ENCODE assay signal across 8 mouse cellular contexts in the genomic region with DNA sequence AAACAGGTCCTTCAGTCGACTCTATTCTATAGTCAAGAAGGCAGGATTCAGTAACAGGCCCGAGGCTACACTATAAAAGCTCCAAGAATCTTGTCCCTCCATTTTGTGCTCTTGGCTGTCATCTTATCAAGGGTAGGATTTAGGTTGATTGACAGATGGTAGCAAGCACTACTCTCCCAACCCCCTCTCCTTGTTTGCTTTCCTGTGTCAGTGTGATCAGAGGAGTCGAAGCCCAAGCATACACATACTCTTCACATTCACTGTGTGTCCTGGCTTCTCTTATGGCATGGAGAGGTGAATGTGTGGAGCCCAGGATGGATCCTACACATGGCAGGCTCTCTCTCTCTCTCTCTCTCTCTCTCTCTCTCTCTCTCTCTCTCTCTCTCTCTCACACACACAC. TPM values are rescaled to one million over a fixed set of nuclear protein-coding genes. Genes with fewer than 3 reads are reported as not detected.
A peak's percentile ranks its signal among the peaks of the same experiment; 100 is the strongest.
DNase-seq lines count a peak whose midpoint lies in the region; ATAC-seq and TF ChIP-seq lines count a peak whose summit lies in the region.
"Had no signal": no experiment of that assay in that cellular context is flagged by ENCODE, and none has a peak within 500 bp of the region (broad histone marks: within the 10 kb centered on the region; RNA-seq: fewer than 3 reads in every experiment).

No protein-coding gene starts in this region.

- H3K4me1 ChIP-seq in megakaryocyte, embryonic 14.5 days: peaks cover 95% of the 10 kb centered on the region
- H3K4me1 ChIP-seq in embryonic facial prominence, embryonic 10.5 days: peaks cover 31% of the 10 kb centered on the region
- peaks cover 65% of the 10 kb centered on the region for H3K4me1 ChIP-seq in liver, postnatal 0 days (ENCODE audit: insufficient read depth)
- H3K4me1 ChIP-seq in cerebellum, adult 2 months (ENCODE audit: control insufficient read depth, insufficient read depth, low read length): no peaks in the 10 kb centered on the region

- H3K4me2 ChIP-seq in liver, postnatal 0 days (ENCODE audit: low read depth, low read length): peak overlapping the region; percentile 77

- no peak for DNase-seq in embryonic facial prominence, embryonic 10.5 days (ENCODE audit: low spot score)
- no peak for DNase-seq in liver, postnatal 0 days
- peak; percentile 56 for DNase-seq in thymus, postnatal 4 days
- no peak for DNase-seq in cerebellum, adult 2 months
- no peak for DNase-seq in kidney, postnatal 25 days
- DNase-seq: lung, postnatal 10 days had no signal

- 82% methylated on average over 3 of the region's 3 CpGs for WGBS in embryonic facial prominence, embryonic 10.5 days
- WGBS in liver, postnatal 0 days (ENCODE audit: insufficient replicate concordance): 26% methylated on average over 3 of the region's 3 CpGs
- 68% methylated on average over 3 of the region's 3 CpGs for WGBS in cerebellum, adult 2 months

- H3K27ac ChIP-seq in embryonic facial prominence, embryonic 10.5 days (replicated peaks): peak overlapping the region; percentile 52; the same call in 1 of the 2 replicates
- H3K27ac ChIP-seq in liver, postnatal 0 days (ENCODE audit: low read depth): peak overlapping the region; percentile 99
- no peak overlapping the region for H3K27ac ChIP-seq in cerebellum, adult 2 months (ENCODE audit: insufficient read depth, low read length)

- H3K9ac ChIP-seq in liver, postnatal 0 days (replicated peaks): peak overlapping the region; percentile 76

- no peaks in the 10 kb centered on the region for H3K9me3 ChIP-seq in megakaryocyte, embryonic 14.5 days
- H3K9me3 ChIP-seq in embryonic facial prominence, embryonic 10.5 days: no peaks in the 10 kb centered on the region
- H3K9me3 ChIP-seq in liver, postnatal 0 days (ENCODE audit: low read length): no peaks in the 10 kb centered on the region

- no peak for ATAC-seq in megakaryocyte, adult 5-6 weeks (ENCODE audit: poor library complexity, severe bottlenecking)
- ATAC-seq in liver, postnatal 0 days: peak; percentile 9

- H3K36me3 ChIP-seq in megakaryocyte, embryonic 14.5 days (replicated peaks; ENCODE audit: low read length): peaks cover 11% of the 10 kb centered on the region
- H3K36me3 ChIP-seq in embryonic facial prominence, embryonic 10.5 days (replicated peaks): peaks cover 1% of the 10 kb centered on the region; the same call in 1 of the 2 replicates
- H3K36me3 ChIP-seq in liver, postnatal 0 days (replicated peaks; ENCODE audit: insufficient read depth, low read length): no peaks in the 10 kb centered on the region

- TF ChIP-seq POLR2A in cerebellum, adult 2 months (IDR thresholded peaks at IDR 0.05; ENCODE audit: borderline replicate concordance, insufficient read depth, low read length): no peak

- H3K4me3 ChIP-seq in megakaryocyte, embryonic 14.5 days (replicated peaks): peak overlapping the region; percentile 93
- no peak overlapping the region for H3K4me3 ChIP-seq in embryonic facial prominence, embryonic 10.5 days
- peak overlapping the region; percentile 45 for H3K4me3 ChIP-seq in liver, postnatal 0 days (ENCODE audit: low read depth, low read length)
- no peak overlapping the region for H3K4me3 ChIP-seq in cerebellum, adult 2 months (replicated peaks; ENCODE audit: insufficient read depth, low read depth, low read length)

- no peaks in the 10 kb centered on the region for H3K27me3 ChIP-seq in megakaryocyte, embryonic 14.5 days (replicated peaks)
- H3K27me3 ChIP-seq in embryonic facial prominence, embryonic 10.5 days (replicated peaks; ENCODE audit: low read depth, poor library complexity, severe bottlenecking): no peaks in the 10 kb centered on the region
- H3K27me3 ChIP-seq in liver, postnatal 0 days (ENCODE audit: insufficient read depth, low read length): no peaks in the 10 kb centered on the region
- H3K27me3 ChIP-seq in cerebellum, adult 2 months (ENCODE audit: control insufficient read depth, insufficient read depth, low read length): no peaks in the 10 kb centered on the region

- no peak for TF ChIP-seq CTCF in liver, postnatal 0 days (IDR thresholded peaks at IDR 0.05; ENCODE audit: low read depth)
- no peak for TF ChIP-seq CTCF in cerebellum, adult 2 months (IDR thresholded peaks at IDR 0.05; ENCODE audit: borderline replicate concordance, insufficient read depth, low read depth, low read length)

- TF ChIP-seq EP300 in liver, postnatal 0 days (IDR thresholded peaks at IDR 0.05; ENCODE audit: low read depth): no peak

RNA-seq across cellular contexts. Expression of gene Tspoap1, which starts 9.8 kb away (rescaled TPM):
- 12.9 and 13.9 TPM in 2 replicates for polyA plus RNA-seq in megakaryocyte, embryonic 14.5 days (2012; ENCODE audit: insufficient read depth, low replicate concordance)
- total RNA-seq in megakaryocyte, adult 5-6 weeks (2015): 5.4 and 8.0 TPM in 2 replicates
- 6.1 and 8.6 TPM in 2 replicates for total RNA-seq in megakaryocyte, adult 5-6 weeks (2017)
- polyA plus RNA-seq in embryonic facial prominence, embryonic 10.5 days (2016; fragmentation: Nextera tagmentation; extraction: Ambion mirVana): 4.0 and 7.0 TPM in 2 replicates
- polyA plus RNA-seq in liver, postnatal 0 days (2015; fragmentation: Nextera tagmentation; extraction: Ambion mirVana): 0.59 and 1.2 TPM in 2 replicates
- 198 TPM in 2 replicates for polyA plus RNA-seq in cerebellum, adult 2 months (2012; rRNA removed)

RNA-seq across cellular contexts. Expression of gene Supt4a, which starts 13.2 kb away (rescaled TPM):
- polyA plus RNA-seq in megakaryocyte, embryonic 14.5 days (2012; ENCODE audit: insufficient read depth, low replicate concordance): 5.6 and 15.5 TPM in 2 replicates
- total RNA-seq in megakaryocyte, adult 5-6 weeks (2015): 200 and 205 TPM in 2 replicates
- total RNA-seq in megakaryocyte, adult 5-6 weeks (2017): 58.9 and 59.0 TPM in 2 replicates
- 184 and 185 TPM in 2 replicates for polyA plus RNA-seq in embryonic facial prominence, embryonic 10.5 days (2016; fragmentation: Nextera tagmentation; extraction: Ambion mirVana)
- 114 and 120 TPM in 2 replicates for polyA plus RNA-seq in liver, postnatal 0 days (2015; fragmentation: Nextera tagmentation; extraction: Ambion mirVana)
- 155 and 158 TPM in 2 replicates for polyA plus RNA-seq in cerebellum, adult 2 months (2012; rRNA removed)

RNA-seq across cellular contexts. Expression of gene Mpo, which starts 42.9 kb away (rescaled TPM):
- 30.8 and 297 TPM in 2 replicates for polyA plus RNA-seq in megakaryocyte, embryonic 14.5 days (2012; ENCODE audit: insufficient read depth, low replicate concordance)
- 284 and 331 TPM in 2 replicates for total RNA-seq in megakaryocyte, adult 5-6 weeks (2015)
- total RNA-seq in megakaryocyte, adult 5-6 weeks (2017): 235 and 273 TPM in 2 replicates
- polyA plus RNA-seq in embryonic facial prominence, embryonic 10.5 days (2016; fragmentation: Nextera tagmentation; extraction: Ambion mirVana): 5.2 and 6.3 TPM in 2 replicates
- polyA plus RNA-seq in liver, postnatal 0 days (2015; fragmentation: Nextera tagmentation; extraction: Ambion mirVana): 250 and 274 TPM in 2 replicates
- polyA plus RNA-seq in cerebellum, adult 2 months (2012; rRNA removed): 0.08 and 0.11 TPM in 2 replicates

Comparison
In these comparisons a context has a peak if more than half of its experiments do, and no peak if none do; other contexts are left out.
1. H3K4me3 ChIP-seq: peak in megakaryocyte, embryonic 14.5 days (single experiment) and liver, postnatal 0 days (single experiment); none in embryonic facial prominence, embryonic 10.5 days (single experiment) and cerebellum, adult 2 months (single experiment).
2. RNA of gene Tspoap1, which starts 9.8 kb away (polyA plus RNA-seq): 198 TPM in cerebellum, adult 2 months; 12.9 to 13.9 TPM in megakaryocyte, embryonic 14.5 days, 4.0 to 7.0 TPM in embryonic facial prominence, embryonic 10.5 days and 0.59 to 1.2 TPM in liver, postnatal 0 days; every median in the first group is over 10 times any median in the second.